Mouse (Mus musculus) stomach, embryonic 16.5 days (tissue): ENCODE results near the gene Spryd4. TPM values are rescaled to one million over a fixed set of nuclear protein-coding genes. Genes with fewer than 3 reads are reported as not detected.
"Not testable (repeated sequence)": the region's sequence is repeated elsewhere in the genome, so short reads cannot be mapped to it uniquely, and the experiment has no call there.

Source experiments
- ATAC-seq: fragments of 200-750 bp; cut with Nextera tagmentation; 2 replicates; pipeline ENCODE4 v1.8.0; 2017; ENCODE audit warnings: moderate number of reproducible peaks, moderate TSS enrichment; ENCODE audit not compliant: insufficient read depth, low FRiP score
- H3K27ac ChIP-seq: fragments of 300-500 bp; sonication (generic); 2 replicates; pipeline ENCODE4 v1.5.1; 2014; ENCODE audit warnings: low read length
- H3K27me3 ChIP-seq: fragments of 300-500 bp; sonication (generic); 2 replicates; pipeline ENCODE4 v1.6.1; 2014; ENCODE audit warnings: low read length, control low read depth, mixed read lengths; ENCODE audit not compliant: control insufficient read depth, insufficient read depth
- H3K36me3 ChIP-seq: fragments of 300-500 bp; sonication (generic); 2 replicates; pipeline ENCODE4 v1.6.1; 2014; ENCODE audit warnings: low read length; ENCODE audit not compliant: control insufficient read depth, insufficient read depth
- H3K4me1 ChIP-seq: fragments of 300-500 bp; sonication (generic); 2 replicates; pipeline ENCODE4 v1.6.1; 2014; ENCODE audit warnings: low read length, control low read depth, mixed read lengths; ENCODE audit not compliant: control insufficient read depth, insufficient read depth
- H3K4me2 ChIP-seq: fragments of 300-500 bp; sonication (generic); 2 replicates; pipeline ENCODE4 v1.6.1; 2014; ENCODE audit warnings: low read depth, low read length, mixed read lengths
- H3K4me3 ChIP-seq: fragments of 300-500 bp; sonication (generic); replicated peaks from 2 replicates; pipeline ENCODE4 v1.5.1; 2014; ENCODE audit warnings: mild to moderate bottlenecking, low read length
- H3K9ac ChIP-seq: fragments of 300-500 bp; sonication (generic); 2 replicates; pipeline ENCODE4 v1.6.1; 2014; ENCODE audit warnings: low read length
- H3K9me3 ChIP-seq: fragments of 300-500 bp; sonication (generic); replicated peaks from 2 replicates; pipeline ENCODE4 v1.6.1; 2016; ENCODE audit warnings: low read length, control low read depth; ENCODE audit not compliant: control insufficient read depth
- WGBS: fragments of 180-500 bp; shearing (Covaris S2); extraction: QIAGEN DNeasy Blood & Tissue Kit; methylation state at CpG from one replicate; pipeline ENCODE4 v1.1.7; 2014; 5-methylcytosine and 5-hydroxymethylcytosine counted together
- polyA plus RNA-seq: library from polyadenylated mRNA; unstranded; fragments of >200 nt; fragmentation: Nextera tagmentation; extraction: Ambion mirVana; gene quantifications from 2 replicates; pipeline ENCODE4 v1.2.1, GENCODE M21; 2015

Spryd4 gene
- polyA plus RNA-seq, 1 experiment from 2014 or later, result 33.5 TPM

- H3K27me3 ChIP-seq, result no peaks in the 10 kb centered on the region
- H3K4me2 ChIP-seq, result no peak overlapping the region
- no peak overlapping the region for H3K4me3 ChIP-seq
- H3K4me1 ChIP-seq, result no peaks in the 10 kb centered on the region
- no peak overlapping the region for H3K27ac ChIP-seq
- H3K36me3 ChIP-seq, result no peaks in the 10 kb centered on the region
- ATAC-seq, result peak; percentile 24; the same call in 1 of the 2 replicates
- no peaks in the 10 kb centered on the region for H3K9me3 ChIP-seq
- H3K9ac ChIP-seq, result no peak overlapping the region
- WGBS, result 60% methylated on average over 6 of the region's 6 CpGs
These were observed 26.2 kb downstream of the Spryd4 start for GRCm38 (mm10) chr10:128185277-128185940.

GRCm38 (mm10) chr10:128184296-128184695 is 27.3 kb downstream of the Spryd4 start:
- no peak overlapping the region for H3K4me2 ChIP-seq
- no peak overlapping the region for H3K27ac ChIP-seq
- H3K4me1 ChIP-seq, result 0 out of 2 replicates have a peak, but pooled peaks cover 2% of the 10 kb centered on the region
- no peaks in the 10 kb centered on the region for H3K36me3 ChIP-seq
- 65% methylated on average over 2 of the region's 2 CpGs for WGBS
- H3K4me3 ChIP-seq, result no peak overlapping the region
- H3K27me3 ChIP-seq, result no peaks in the 10 kb centered on the region
- H3K9ac ChIP-seq, result no peak overlapping the region
- no peak for ATAC-seq
- no peaks in the 10 kb centered on the region for H3K9me3 ChIP-seq

- H3K9ac ChIP-seq, result peak within 1 kb of the TSS; percentile 49
- H3K36me3 ChIP-seq, result no peaks in the 10 kb centered on the region
- H3K27me3 ChIP-seq, result no peaks in the 10 kb centered on the region
- H3K4me1 ChIP-seq, result peaks cover 11% of the 10 kb centered on the region
- no peaks in the 10 kb centered on the region for H3K9me3 ChIP-seq
- peak within 1 kb of the TSS; percentile 83 for H3K27ac ChIP-seq
- ATAC-seq, result no peak
- whole genome bisulfite sequencing, result 2% methylated on average over 6 of the region's 6 CpGs
- peak within 1 kb of the TSS; percentile 40 for H3K4me2 ChIP-seq
- H3K4me3 ChIP-seq, result peak within 1 kb of the TSS; percentile 27
These were observed 31.6 kb downstream of the Spryd4 start, which contains the start of gene Rbms2 for GRCm38 (mm10) chr10:128179989-128180388. Gene Rbms2 (minus strand): TSS chr10:128180297.

- no peaks in the 10 kb centered on the region for H3K27me3 ChIP-seq
- H3K27ac ChIP-seq, result no peak overlapping the region
- H3K4me1 ChIP-seq, result peaks cover 18% of the 10 kb centered on the region
- 80% methylated on average over 4 of the region's 4 CpGs for WGBS
- no peak overlapping the region for H3K4me3 ChIP-seq
- no peaks in the 10 kb centered on the region for H3K36me3 ChIP-seq
- no peak overlapping the region for H3K4me2 ChIP-seq
- ATAC-seq, result no peak
- no peak overlapping the region for H3K9ac ChIP-seq
- no peaks in the 10 kb centered on the region for H3K9me3 ChIP-seq
These were observed 34.3 kb downstream of the Spryd4 start for GRCm38 (mm10) chr10:128177316-128177715.

GRCm38 (mm10) chr10:128175996-128176755 is 35.4 kb downstream of the Spryd4 start:
- 0% methylated on average over 17 of the region's 17 CpGs for WGBS
- peak overlapping the region; percentile 73 for H3K9ac ChIP-seq
- peak; percentile 94 for ATAC-seq

GRCm38 (mm10) chr10:128175302-128175701 is 36.3 kb downstream of the Spryd4 start:
- peak overlapping the region; percentile 77 for H3K4me2 ChIP-seq
- peak overlapping the region; percentile 73 for H3K9ac ChIP-seq
- no peak for ATAC-seq
- no peaks in the 10 kb centered on the region for H3K27me3 ChIP-seq
- H3K4me1 ChIP-seq, result peaks cover 18% of the 10 kb centered on the region
- 7% methylated on average over 3 of the region's 3 CpGs for WGBS
- no peaks in the 10 kb centered on the region for H3K9me3 ChIP-seq
- peak overlapping the region; percentile 93 for H3K27ac ChIP-seq
- peak overlapping the region; percentile 65 for H3K4me3 ChIP-seq
- H3K36me3 ChIP-seq, result no peaks in the 10 kb centered on the region

More at GRCm38 (mm10) chr10:128175996-128176755, 35.4 kb downstream of the Spryd4 start:
- Histone ChIP-seq H3K9me3 (no peaks in the 10 kb centered on the region), H3K4me1 (peaks cover 18% of the 10 kb centered on the region), H3K4me2 (peak overlapping the region; percentile 77), H3K4me3 (peak overlapping the region; percentile 65), H3K27me3 (no peaks in the 10 kb centered on the region), H3K36me3 (no peaks in the 10 kb centered on the region), H3K27ac (peak overlapping the region; percentile 93)

- not testable (repeated sequence) for H3K4me3 ChIP-seq, H3K9ac ChIP-seq, H3K4me2 ChIP-seq, ATAC-seq, H3K9me3 ChIP-seq, H3K27me3 ChIP-seq, H3K27ac ChIP-seq, H3K36me3 ChIP-seq
- H3K4me1 ChIP-seq, result peaks cover 20% of the 10 kb centered on the region
- 91% methylated on average over 10 of the region's 10 CpGs for WGBS
These were observed 40.3 kb downstream of the Spryd4 start for GRCm38 (mm10) chr10:128171348-128171747.

GRCm38 (mm10) chr10:128167091-128167490 is 44.5 kb downstream of the Spryd4 start:
- ATAC-seq, result no peak
- no peak overlapping the region for H3K4me3 ChIP-seq
- H3K27ac ChIP-seq, result peak overlapping the region; percentile 12; the same call in 1 of the 2 replicates
- H3K27me3 ChIP-seq, result no peaks in the 10 kb centered on the region
- 32% methylated on average over 6 of the region's 6 CpGs for WGBS
- no peak overlapping the region for H3K4me2 ChIP-seq
- peak overlapping the region; percentile 24; the same call in 1 of the 2 replicates for H3K9ac ChIP-seq
- no peaks in the 10 kb centered on the region for H3K36me3 ChIP-seq
- no peaks in the 10 kb centered on the region for H3K9me3 ChIP-seq
- H3K4me1 ChIP-seq, result peaks cover 7% of the 10 kb centered on the region

GRCm38 (mm10) chr10:128165726-128166125 is 45.9 kb downstream of the Spryd4 start:
- H3K36me3 ChIP-seq, H3K4me1 ChIP-seq, H3K9ac ChIP-seq, ATAC-seq, H3K4me2 ChIP-seq, H3K27ac ChIP-seq, H3K4me3 ChIP-seq, H3K9me3 ChIP-seq, H3K27me3 ChIP-seq: not testable (repeated sequence)
- 66% methylated on average over 2 of the region's 3 CpGs for WGBS
